Mouse (Mus musculus) CD8-positive naive resting alpha-beta T cell, adult 2 months (primary cell): ENCODE results near the gene Uck2.

Experiments used
- DNase-seq, 2 experiments: peaks; one replicate each; pipeline ENCODE4 v3.0.0; 2022; ENCODE audit warnings: low read depth in 2 of 2, low spot score in 2 of 2

The Uck2 gene

DNA sequence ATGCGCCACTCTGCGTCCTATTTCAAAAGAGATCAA is at the start of gene Uck2:
Uck2 (minus strand) TSS at position 1 of the 36 bp plus-strand sequence.
- no peak for DNase-seq

DNA sequence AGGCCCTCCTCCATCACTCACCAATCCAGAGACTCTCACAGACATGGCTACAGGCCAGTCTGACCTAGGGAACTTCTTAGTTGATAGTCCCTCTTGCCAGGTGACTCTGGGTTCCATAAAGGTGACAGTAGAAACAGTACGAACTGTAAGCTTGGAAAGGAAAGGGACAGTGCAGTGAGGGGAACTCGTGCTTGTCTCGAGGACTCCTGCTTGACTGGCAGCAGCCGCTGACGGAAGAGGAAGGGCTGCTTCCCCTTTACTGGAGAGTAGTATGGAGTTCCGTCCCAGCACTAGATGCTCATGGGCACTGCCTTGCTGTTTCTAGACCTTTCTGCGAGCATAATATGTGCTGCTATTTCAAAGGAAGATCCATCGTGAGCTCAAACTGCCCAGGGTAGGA is 46.0 kb upstream of the Uck2 start:
- DNase-seq = no peak

DNA sequence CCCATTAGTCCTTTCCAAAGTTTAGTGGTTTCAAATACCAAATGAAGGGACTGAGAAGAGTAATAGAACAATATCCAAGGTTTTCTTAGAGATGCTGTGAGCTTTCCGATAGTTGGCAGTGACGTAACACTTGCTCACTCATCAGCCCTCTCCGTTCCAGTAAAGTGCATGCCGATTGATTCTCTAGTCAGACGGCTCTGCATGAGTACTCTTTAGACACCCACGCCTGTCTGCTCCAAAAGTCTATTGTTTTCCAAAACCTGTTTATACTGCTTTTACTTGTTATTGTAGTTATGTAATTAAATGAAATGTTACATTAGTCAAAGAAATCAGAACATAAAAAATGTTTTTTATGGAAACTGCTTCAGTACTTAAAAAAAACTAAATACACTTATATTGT is 43.7 kb upstream of the Uck2 start:
- no peak for DNase-seq

DNA sequence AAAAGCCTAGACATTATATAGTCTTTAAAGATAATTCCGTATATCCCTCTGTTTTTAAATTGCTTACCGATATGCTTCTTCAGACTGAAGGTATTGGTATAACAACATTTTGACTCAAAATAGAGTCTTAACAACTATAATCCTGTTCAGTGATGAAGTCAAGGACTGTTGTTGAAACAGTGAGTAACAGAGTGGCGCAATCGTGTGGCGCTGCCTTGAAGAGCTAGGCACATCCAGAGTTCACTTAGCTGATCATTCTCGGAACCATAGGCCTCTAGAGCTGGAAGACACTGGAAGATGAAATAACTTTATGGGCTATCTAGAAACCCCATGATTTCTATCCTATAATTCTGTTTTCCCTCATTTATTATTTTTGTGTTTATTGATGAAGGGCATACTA is 36.6 kb upstream of the Uck2 start:
- DNase-seq = no peak

- no peak for DNase-seq
Measured at GRCm38 (mm10) chr1:167313220-167313619, 28.1 kb upstream of the Uck2 start.

GRCm38 (mm10) chr1:167312367-167312766 is 27.2 kb upstream of the Uck2 start:
- DNase-seq = no peak

DNA sequence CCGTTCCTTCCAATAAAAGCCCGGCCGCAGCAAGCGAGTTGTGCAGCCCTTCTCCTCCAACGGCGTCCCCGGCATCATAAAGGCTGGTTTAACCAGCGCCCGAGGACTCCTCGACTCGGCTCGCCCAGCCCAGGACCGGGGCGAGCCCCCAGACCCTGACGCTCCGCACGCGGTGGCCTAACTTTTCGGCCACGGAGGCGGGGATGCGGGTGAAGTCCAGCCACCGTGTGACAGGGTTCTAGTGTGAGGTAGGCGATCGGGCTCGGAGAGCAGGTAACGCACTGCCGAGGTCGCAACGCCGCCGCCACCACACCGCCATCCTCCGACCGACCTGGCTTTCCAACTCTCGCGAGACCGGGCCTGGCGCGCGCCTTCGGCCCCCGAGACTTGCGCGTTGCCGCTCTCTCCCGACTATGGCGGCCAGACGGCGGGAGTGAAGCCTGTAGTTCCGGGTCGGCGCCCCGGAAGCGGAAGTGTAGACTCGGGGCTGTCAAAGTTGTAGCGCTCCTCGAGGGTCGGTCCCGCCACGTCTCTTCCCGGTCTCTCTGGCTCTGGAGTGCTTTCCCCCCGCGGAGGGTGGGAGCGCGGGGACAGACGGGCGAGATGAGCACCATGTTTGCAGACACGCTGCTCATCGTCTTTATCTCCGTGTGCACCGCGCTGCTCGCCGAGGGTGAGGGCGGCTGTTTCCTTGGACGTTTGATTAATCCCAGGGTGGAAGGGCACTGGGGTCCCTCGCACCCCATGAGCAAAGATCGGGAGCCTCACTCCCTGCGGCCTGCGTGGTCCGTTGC is 23.3 kb upstream of the Uck2 start, which contains the start of gene Tmco1:
Tmco1 (plus strand) TSS at position 118 of the 794 bp plus-strand sequence.
- DNase-seq = peak; percentile 98 to 99

- no peak for DNase-seq
Measured at GRCm38 (mm10) chr1:167307674-167308073, 22.6 kb upstream of the Uck2 start.

GRCm38 (mm10) chr1:167306451-167307240 is 21.5 kb upstream of the Uck2 start:
- peak; percentile 59 to 71 for DNase-seq

DNA sequence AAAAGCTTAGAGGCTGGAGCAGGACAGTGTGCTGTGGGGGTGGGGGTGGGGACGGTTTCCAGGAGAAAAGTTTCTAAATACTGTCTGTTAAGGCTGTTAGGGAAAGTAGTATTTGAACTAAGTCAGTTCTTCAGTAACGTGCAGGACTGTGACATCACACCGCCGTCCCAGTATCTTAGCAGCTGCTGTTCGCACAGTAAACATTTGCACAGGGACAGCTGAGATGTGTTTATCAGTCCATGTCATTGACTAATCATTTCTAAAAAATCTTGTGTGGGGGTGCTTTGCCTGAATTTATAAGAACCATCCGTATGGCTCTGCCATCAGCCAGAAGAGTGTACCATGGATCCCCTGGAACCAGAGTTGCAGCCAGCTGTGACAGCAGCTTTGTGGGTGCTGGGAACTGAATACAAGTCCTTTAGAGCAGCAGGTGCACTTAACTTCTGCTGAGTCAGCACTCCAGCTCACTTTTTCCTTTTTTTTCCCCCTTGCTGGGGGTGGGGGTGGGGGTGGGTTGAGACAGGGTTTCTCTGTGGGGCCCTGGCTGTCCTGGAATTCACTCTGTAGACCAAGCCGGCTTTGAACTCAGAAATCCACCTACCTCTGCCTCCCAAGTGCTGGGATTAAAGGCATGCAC is 20.5 kb upstream of the Uck2 start:
- no peak for DNase-seq

- no peak for DNase-seq
Measured at GRCm38 (mm10) chr1:167300122-167300521, 15.0 kb upstream of the Uck2 start.

DNA sequence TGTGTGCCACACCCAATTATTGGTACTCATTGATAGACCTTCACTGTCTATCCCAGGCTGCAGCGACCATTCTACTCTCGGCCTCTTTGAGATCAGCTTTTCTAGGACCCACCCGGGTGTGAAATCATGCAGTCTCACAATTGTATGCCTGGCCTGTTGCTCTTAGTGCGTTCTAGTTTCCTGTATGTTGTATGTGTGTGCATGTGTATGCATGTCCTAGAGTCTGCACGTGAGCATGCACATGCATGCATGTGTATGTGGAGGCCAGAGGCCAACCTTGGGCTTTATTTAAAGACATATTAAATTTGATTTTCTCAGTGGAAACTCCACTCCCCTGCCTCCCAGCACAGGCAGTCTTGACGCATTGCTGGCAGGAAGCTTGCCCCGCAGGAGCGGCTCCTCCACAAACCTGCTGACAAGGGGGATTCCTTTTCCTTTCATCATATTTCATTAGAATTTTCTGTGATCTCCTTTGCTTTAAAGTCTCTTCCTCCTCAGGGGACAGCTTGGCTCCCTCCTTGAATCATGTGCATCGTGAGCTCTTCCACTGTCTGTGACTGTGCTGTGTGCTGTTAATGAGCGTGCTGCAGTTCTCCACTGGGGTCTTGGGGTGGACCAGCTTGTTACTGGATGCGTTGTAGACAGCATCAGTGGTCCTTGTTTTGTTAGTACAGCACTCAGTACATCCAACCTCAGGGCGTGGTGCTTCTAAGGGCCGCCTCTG is 10.7 kb upstream of the Uck2 start:
- no peak for DNase-seq

GRCm38 (mm10) chr1:167292447-167292846 is 7.3 kb upstream of the Uck2 start:
- no peak for DNase-seq

- DNase-seq = no peak
Measured at GRCm38 (mm10) chr1:167291610-167292009, 6.5 kb upstream of the Uck2 start.

GRCm38 (mm10) chr1:167290263-167290592 is 5.1 kb upstream of the Uck2 start:
- DNase-seq = no peak

- no peak for DNase-seq
Measured at GRCm38 (mm10) chr1:167289567-167290262, 4.6 kb upstream of the Uck2 start.

GRCm38 (mm10) chr1:167288665-167289538 is 3.8 kb upstream of the Uck2 start:
- no peak for DNase-seq

GRCm38 (mm10) chr1:167287156-167287555 is 2.0 kb upstream of the Uck2 start:
- no peak for DNase-seq

DNA sequence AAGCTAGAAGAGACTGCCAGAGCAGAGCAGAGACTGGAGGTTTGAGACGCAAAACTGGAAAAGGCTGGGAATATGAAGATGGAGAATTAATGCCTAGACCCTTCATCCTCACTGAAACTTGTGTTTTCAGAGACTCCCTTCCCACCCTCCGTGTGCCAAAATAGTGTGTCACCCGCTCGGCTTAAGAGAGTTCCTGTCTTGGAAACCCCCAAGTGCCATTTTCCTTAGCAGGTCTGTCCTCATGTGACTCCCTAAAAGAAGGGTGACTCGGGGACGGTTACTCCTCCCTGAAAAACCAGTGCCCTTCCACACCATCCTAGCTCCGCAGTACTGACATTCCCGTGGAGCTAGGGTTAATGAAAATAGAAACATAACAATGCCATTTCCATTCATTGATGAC is 236 bp upstream of the Uck2 start:
- DNase-seq = no peak

- DNase-seq = peak; percentile 39 to 41
Measured at GRCm38 (mm10) chr1:167284837-167285319, 242 bp downstream of the Uck2 start.
